Mouse (Mus musculus) midbrain, embryonic 16.5 days (tissue): ENCODE measurements at regions not wholly inside any gene's neighbourhood (a gene's known extent, or its start where the extent isn't known, plus 50 kb on each side); places are given as distances from the start of the nearest gene placed in this dataset.

Experiments used
- ATAC-seq: fragments of 200-750 bp; cut with Nextera tagmentation; 2 replicates; pipeline ENCODE4 v1.8.0; 2017; ENCODE audit warnings: moderate TSS enrichment
- H3K27ac ChIP-seq: fragments of 300-500 bp; sonication (generic); 2 replicates; pipeline ENCODE4 v1.5.1; 2014; ENCODE audit warnings: mild to moderate bottlenecking, low read length, mixed read lengths
- H3K27me3 ChIP-seq: fragments of 300-500 bp; sonication (generic); 2 replicates; pipeline ENCODE4 v1.6.1; 2014; ENCODE audit warnings: low read depth, low read length, mixed read lengths; ENCODE audit not compliant: control insufficient read depth, insufficient read depth
- H3K36me3 ChIP-seq: fragments of 300-500 bp; sonication (generic); 2 replicates; pipeline ENCODE4 v1.6.1; 2014; ENCODE audit warnings: mild to moderate bottlenecking, low read length, moderate library complexity, mixed read lengths; ENCODE audit not compliant: control insufficient read depth, insufficient read depth
- H3K4me1 ChIP-seq: fragments of 300-500 bp; sonication (generic); 2 replicates; pipeline ENCODE4 v1.6.1; 2014; ENCODE audit warnings: mild to moderate bottlenecking, low read length, mixed read lengths; ENCODE audit not compliant: control insufficient read depth, insufficient read depth
- H3K4me2 ChIP-seq: fragments of 300-500 bp; sonication (generic); 2 replicates; pipeline ENCODE4 v1.6.1; 2014; ENCODE audit warnings: mild to moderate bottlenecking, low read length, mixed read lengths
- H3K4me3 ChIP-seq: fragments of 300-500 bp; sonication (generic); 2 replicates; pipeline ENCODE4 v1.5.1; 2014; ENCODE audit warnings: low read depth, mild to moderate bottlenecking, low read length, moderate library complexity, mixed read lengths
- H3K9ac ChIP-seq: fragments of 300-500 bp; sonication (generic); 2 replicates; pipeline ENCODE4 v1.6.1; 2014; ENCODE audit warnings: low read depth, low read length, mixed read lengths
- H3K9me3 ChIP-seq: fragments of 300-500 bp; sonication (generic); replicated peaks from 2 replicates; pipeline ENCODE4 v1.6.1; 2014; ENCODE audit warnings: mild to moderate bottlenecking, low read length, mixed read lengths; ENCODE audit not compliant: control insufficient read depth, poor library complexity, severe bottlenecking
- WGBS: fragments of 180-500 bp; shearing (Covaris S2); extraction: QIAGEN DNeasy Blood & Tissue Kit; methylation state at CpG from one replicate; pipeline ENCODE4 v1.1.7; 2014; 5-methylcytosine and 5-hydroxymethylcytosine counted together

DNA sequence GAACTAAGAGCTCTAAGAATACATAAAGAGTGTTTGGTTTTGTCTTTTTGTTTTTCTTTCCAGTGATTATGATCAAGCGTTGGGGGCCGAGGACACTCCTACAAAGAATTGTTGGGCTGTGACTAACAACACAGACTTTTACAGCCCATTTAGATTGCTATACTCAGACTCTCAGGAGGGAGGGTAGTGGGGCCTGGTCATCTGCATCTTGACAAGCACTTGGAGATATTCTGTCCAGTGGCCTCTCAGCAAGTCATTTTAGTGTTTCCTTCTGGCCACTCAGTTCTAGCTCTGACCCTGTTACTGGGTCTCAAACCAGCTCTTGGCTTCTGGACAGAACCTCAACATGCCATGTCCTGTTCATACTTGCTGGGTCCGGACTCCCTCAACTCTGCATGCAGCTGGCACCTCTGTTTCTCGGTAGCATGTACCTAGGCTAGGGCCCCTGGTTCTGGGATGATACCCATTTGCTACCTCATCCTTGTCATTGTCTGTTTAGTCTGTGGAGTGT lies 279.6 kb downstream of the Gm49356 start:
- Histone ChIP-seq H3K27ac (no peak overlapping the region), H3K9ac (no peak overlapping the region), H3K4me1 (no peaks in the 10 kb centered on the region), H3K4me2 (no peak overlapping the region), H3K36me3 (no peaks in the 10 kb centered on the region), H3K9me3 (no peaks in the 10 kb centered on the region), H3K4me3 (no peak overlapping the region), H3K27me3 (no peaks in the 10 kb centered on the region)
- 73% methylated on average over 4 of the region's 4 CpGs for WGBS
- ATAC-seq, result no peak

DNA sequence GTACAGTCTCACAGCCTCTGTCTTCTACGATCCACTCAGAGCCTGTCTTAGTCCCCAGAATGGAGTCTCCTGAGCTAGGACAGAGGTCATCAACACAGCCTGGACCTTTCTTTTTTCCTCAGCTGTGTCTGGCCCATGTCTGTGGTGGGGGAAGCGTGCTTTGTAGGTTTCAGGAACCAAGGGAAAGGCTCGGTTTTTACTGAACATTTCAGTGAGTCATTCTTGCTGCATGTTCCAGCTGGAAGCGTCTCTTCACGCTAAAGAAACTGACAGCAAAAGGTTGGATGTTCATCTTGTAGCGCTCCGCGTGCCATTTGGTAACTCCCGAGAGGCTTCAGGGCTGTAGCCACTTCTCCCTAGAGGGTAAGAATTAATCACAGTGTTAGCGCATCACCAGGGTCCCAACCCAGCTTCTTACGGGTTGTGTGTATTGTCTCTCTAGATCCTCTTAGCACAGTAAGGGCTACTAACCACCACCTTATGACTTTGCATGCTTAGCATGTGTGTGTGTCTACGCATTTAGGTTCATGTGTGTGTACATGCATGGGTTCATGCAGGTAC lies 280.2 kb downstream of the Gm49356 start:
- Histone ChIP-seq H3K9ac (no peak overlapping the region), H3K4me2 (no peak overlapping the region), H3K27me3 (no peaks in the 10 kb centered on the region), H3K9me3 (no peaks in the 10 kb centered on the region), H3K4me3 (no peak overlapping the region), H3K27ac (no peak overlapping the region), H3K36me3 (no peaks in the 10 kb centered on the region), H3K4me1 (peaks cover 1% of the 10 kb centered on the region; the same call in 1 of the 2 replicates)
- ATAC-seq, result no peak
- 94% methylated on average over 12 of the region's 12 CpGs for WGBS

DNA sequence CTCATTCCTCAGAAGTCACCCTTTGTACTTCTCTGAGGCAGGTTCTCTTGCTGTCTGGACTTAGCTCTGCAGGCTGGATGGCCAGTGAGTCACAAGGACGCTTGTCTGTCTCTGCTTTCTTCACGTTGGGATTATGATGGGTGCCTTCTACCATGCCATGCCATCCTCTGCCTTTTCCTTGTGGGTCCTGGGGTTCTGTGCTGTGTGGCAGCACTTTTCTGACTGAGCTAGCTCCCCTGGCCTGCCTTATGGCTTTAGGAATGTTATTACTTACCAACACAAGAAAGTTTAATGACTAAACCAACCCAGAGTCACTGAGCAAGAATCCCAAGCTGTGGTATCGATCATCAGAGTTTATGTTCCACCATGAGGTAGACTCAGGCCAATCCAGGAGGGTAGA lies 280.7 kb downstream of the Gm49356 start:
- Histone ChIP-seq H3K4me3 (no peak overlapping the region), H3K27ac (no peak overlapping the region), H3K4me1 (peaks cover 7% of the 10 kb centered on the region; the same call in 1 of the 2 replicates), H3K4me2 (no peak overlapping the region), H3K36me3 (no peaks in the 10 kb centered on the region), H3K27me3 (no peaks in the 10 kb centered on the region), H3K9ac (no peak overlapping the region), H3K9me3 (no peaks in the 10 kb centered on the region)
- no peak for ATAC-seq
- 86% methylated on average over 3 of the region's 3 CpGs for WGBS

DNA sequence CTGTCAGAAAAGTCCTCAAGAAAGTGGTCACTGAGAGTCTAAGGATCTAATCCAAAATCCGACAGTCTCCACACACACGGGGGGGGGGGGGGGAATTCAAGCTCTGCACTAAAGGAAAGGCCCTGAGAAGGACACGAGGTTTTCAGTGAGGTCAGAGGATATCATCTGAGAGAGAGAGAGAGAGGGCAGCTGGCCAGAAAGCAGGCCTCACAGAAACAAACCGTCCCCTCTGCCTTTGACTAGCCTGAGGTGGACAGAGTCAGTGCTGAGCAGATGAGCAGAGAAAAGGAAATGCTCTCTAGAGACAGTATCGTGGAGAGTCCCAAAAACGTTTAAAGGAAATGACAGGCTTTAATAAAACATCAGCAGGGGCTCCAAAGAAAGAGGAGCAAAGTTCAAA lies 282.0 kb downstream of the Gm49356 start:
- ATAC-seq, result no peak
- no peaks in the 10 kb centered on the region for H3K36me3 ChIP-seq
- no peak overlapping the region for H3K4me3 ChIP-seq
- H3K27ac ChIP-seq, result no peak overlapping the region
- H3K4me1 ChIP-seq, result peaks cover 7% of the 10 kb centered on the region; the same call in 1 of the 2 replicates
- 16% methylated on average over 6 of the region's 6 CpGs for WGBS
- H3K9ac ChIP-seq, result no peak overlapping the region
- no peaks in the 10 kb centered on the region for H3K9me3 ChIP-seq
- no peak overlapping the region for H3K4me2 ChIP-seq
- H3K27me3 ChIP-seq, result no peaks in the 10 kb centered on the region

DNA sequence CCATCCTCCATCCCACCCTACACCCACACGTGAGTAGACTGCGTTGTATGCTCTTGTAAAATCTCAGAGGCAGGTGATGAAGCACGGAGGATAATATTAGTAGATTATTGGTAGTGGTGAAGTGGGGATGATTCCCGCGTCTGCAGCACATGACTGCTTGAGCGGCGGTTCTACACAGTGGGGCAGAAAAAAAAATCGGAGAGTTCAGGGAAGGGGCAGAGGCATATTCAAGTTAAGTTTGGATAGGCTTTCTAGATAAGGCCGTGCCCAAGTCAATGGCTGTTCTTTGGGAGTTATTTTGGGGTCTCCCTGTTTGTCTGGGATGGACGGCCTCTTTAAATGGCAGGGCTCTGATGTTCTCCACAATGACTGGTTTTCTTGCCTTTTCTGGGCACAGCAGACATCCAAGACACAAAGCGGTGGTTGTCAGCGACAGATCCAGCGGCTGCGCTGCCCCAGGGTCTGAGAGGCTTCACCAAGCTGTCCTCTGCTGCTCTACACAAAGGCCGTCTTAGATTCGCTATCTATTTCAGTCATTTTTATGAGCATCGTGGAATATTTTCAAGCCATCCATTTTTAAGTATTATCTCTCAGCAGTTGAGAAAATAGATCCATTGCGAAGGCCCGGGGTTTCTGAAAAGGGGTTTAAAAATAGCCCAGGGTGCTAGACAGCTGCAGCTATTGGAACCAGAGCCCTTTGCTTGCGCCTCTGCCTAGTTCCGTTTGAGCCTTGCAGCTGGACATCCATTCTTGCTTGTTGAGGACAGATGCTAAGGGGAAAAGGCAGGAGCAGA lies 284.6 kb downstream of the Gm49356 start:
- H3K9ac ChIP-seq, result no peak overlapping the region
- H3K36me3 ChIP-seq, result no peaks in the 10 kb centered on the region
- H3K9me3 ChIP-seq, result no peaks in the 10 kb centered on the region
- peak overlapping the region; percentile 54 for H3K27ac ChIP-seq
- ATAC-seq, result 0 out of 2 replicates have a peak, but pooled peaks have one; percentile 45
- H3K4me1 ChIP-seq, result peaks cover 7% of the 10 kb centered on the region; the same call in 1 of the 2 replicates
- no peak overlapping the region for H3K4me2 ChIP-seq
- WGBS, result 55% methylated on average over 21 of the region's 21 CpGs
- H3K27me3 ChIP-seq, result no peaks in the 10 kb centered on the region
- no peak overlapping the region for H3K4me3 ChIP-seq

DNA sequence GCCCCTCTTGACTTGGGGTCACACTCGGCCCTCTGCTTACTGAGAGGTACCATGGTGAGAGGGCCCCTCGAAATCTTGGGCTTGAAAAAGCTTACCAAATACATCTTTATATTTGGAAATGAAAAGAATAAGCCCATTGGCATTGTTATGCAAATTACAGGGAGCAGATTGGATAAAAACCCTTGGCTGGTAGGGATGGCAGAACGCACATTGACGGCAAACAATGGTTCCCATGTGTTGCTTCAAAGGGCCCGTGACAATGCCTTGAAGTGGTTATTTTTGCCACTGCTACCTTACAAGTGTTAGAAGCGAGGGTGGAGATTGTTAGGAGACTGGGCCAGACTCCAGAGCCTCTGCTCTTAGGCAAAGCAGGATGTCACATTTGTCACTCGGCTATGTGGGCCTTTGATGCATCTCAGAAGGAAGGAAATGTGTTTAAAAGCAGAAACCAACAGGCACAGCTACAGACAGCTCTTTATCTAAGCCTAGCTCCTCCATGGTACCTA lies 285.2 kb downstream of the Gm49356 start:
- ATAC-seq, result peak; percentile 25; the same call in 1 of the 2 replicates
- 10% methylated on average over 7 of the region's 7 CpGs for WGBS
- no peak overlapping the region for H3K4me2 ChIP-seq

DNA sequence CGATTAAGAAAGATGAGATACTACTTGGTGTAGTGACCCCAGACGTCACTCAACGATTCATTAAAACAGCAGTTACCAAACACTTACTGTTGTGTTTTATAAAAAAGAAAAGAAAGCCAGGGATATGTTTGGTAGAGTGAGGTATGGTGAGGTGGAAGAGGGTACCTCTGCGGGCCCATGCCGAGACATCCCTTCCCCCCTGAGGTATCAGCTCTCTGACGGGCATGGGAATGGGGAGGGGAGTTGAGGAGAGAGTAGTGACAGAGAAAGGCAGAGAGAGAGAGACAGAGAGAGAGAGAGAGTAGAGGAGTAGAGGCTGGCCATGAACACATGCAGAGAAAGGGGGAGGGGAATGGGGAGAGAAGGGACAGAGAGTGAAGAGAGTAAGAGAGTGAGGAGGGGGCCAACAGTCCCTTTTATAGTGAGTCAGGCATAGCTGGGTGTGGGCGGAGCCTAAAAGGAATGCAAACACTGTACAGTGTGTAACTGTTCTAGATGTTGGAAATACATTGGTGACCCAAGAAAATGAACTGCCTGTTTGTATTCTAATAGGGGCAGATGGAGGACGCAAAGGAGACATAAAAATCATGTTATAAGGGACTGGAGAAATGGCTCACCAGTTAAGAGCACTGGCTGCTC lies 285.9 kb downstream of the Gm49356 start:
- WGBS, result 72% methylated on average over 8 of the region's 8 CpGs
- H3K27me3 ChIP-seq, result no peaks in the 10 kb centered on the region
- H3K4me3 ChIP-seq, result no peak overlapping the region
- no peaks in the 10 kb centered on the region for H3K36me3 ChIP-seq
- no peak overlapping the region for H3K9ac ChIP-seq
- no peaks in the 10 kb centered on the region for H3K9me3 ChIP-seq
- H3K4me2 ChIP-seq, result no peak overlapping the region
- peak; percentile 36; the same call in 1 of the 2 replicates for ATAC-seq
- H3K27ac ChIP-seq, result 0 out of 2 replicates have a peak overlapping the region, but pooled peaks have one; percentile 17
- H3K4me1 ChIP-seq, result peaks cover 7% of the 10 kb centered on the region; the same call in 1 of the 2 replicates

More for the DNA sequence above, 285.2 kb downstream of the Gm49356 start:
- Histone ChIP-seq H3K9ac (no peak overlapping the region), H3K9me3 (no peaks in the 10 kb centered on the region), H3K4me3 (no peak overlapping the region), H3K4me1 (peaks cover 7% of the 10 kb centered on the region; the same call in 1 of the 2 replicates), H3K27me3 (no peaks in the 10 kb centered on the region), H3K36me3 (no peaks in the 10 kb centered on the region), H3K27ac (peak overlapping the region; percentile 54)

DNA sequence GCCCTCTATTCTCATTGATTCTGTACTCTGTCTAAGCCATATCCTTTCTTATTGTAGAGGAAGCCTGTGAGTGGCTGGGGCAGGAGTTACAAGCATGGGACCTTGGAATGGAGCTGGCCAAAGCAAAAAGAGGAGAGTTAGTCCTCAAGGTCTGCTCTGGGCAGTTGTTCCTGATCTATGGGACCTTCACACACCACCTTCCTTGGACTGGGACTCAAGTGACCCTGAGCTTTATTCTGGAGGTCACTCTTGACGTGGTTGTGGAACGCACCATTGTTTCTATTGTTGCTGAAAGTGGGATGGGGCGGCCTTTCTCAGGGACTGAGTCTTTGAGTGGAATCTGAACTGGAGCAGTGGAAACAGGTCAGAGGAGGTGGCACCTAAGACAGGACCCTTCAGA lies 291.0 kb downstream of the Gm49356 start:
- no peaks in the 10 kb centered on the region for H3K36me3 ChIP-seq
- no peaks in the 10 kb centered on the region for H3K27me3 ChIP-seq
- WGBS, result 83% methylated on average over 3 of the region's 3 CpGs
- no peak overlapping the region for H3K27ac ChIP-seq
- H3K9me3 ChIP-seq, result no peaks in the 10 kb centered on the region
- no peak overlapping the region for H3K4me3 ChIP-seq
- H3K4me1 ChIP-seq, result no peaks in the 10 kb centered on the region
- no peak for ATAC-seq
- H3K9ac ChIP-seq, result no peak overlapping the region
- H3K4me2 ChIP-seq, result no peak overlapping the region
